Mouse (Mus musculus) lung, postnatal 4 days (tissue): ENCODE results near the gene Bcat2.

Experiments
- DNase-seq, 2 experiments: peaks; one replicate each; pipeline ENCODE4 v3.0.0; 2021

The Bcat2 gene

DNA sequence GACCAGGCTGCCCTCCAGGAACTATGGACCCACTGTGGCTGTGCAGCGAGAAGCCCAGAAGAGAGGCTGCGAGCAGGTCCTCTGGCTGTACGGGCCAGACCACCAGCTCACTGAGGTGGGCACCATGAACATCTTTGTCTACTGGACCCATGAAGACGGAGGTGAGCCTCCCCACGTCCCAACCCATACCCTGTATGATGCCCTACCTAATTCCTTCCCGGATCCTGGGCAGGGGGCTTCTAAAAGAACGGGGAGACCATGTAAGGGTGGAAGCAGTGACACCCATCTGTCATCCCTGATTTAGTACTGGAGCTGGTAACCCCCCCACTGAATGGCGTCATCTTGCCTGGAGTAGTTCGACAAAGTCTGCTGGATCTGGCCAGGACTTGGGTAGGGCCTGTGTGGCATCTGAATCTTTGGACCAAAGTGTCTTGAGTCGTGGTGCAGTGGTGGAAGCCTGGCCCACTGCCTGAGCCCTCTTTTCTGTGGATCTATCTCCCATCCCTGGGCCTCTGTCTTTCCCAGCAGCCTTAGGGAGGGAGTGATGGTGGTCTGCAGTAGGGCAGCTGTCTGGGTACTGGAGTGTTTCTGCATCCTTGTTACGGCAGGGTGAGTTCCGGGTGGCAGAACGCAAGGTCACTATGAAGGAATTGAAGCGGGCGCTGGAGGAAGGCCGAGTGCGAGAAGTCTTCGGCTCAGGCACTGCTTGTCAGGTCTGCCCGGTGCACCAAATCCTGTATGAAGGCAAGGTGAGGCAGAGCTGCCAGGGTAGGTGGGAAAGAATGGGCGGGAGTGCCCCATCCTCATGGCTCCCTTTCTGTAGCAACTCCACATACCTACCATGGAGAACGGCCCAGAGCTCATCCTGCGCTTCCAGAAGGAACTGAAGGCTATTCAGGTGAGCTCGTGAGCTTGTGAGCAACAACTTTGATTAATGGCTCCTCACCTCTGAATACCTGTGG is 18.0 kb downstream of the Bcat2 start:
- no peak for DNase-seq

GRCm38 (mm10) chr7:45589173-45589572 is 19.2 kb downstream of the Bcat2 start:
- DNase-seq, result peak; percentile 93 to 98

DNA sequence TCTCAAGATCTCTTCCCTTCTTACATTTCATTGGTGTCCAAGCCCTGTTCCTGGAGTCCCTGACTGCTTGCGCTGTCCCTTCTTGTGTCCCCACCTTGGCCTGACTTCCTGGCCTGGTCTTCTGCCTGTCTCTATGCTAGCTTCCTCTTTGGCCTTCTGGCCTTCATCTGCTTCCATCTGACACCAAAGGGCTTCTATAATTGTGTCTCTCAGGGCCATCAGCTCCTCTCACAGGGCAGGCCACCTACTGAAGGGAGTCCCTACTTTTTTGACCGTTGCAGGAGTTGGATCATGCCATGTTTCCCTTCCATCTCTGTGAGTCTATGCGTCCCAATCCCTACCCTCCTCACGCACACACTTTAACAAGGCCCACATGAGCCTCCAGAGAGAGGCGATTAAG is 19.9 kb downstream of the Bcat2 start:
- no peak for DNase-seq

- DNase-seq, result no peak
Observed at GRCm38 (mm10) chr7:45590874-45591273, 20.9 kb downstream of the Bcat2 start.

DNA sequence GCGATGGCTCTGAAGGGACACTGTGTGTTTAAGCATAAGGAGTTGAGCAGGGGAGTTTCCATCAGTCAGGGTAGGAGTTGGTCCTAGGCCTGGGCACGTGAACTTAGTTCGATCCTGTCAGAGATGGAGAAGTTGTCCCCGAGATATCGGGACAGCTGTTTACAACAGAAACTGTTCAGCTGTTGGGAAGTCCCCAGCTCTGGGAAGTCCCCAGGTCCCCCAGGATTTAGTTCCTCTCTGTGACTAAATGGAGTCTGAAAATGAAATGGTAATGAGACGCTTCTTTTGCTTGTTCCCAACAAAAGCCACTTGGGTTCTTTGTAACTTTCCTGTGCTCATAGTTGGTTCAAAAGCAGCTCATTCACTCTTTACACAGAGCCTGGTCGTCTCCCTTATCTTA is 21.9 kb downstream of the Bcat2 start:
- no peak for DNase-seq

DNA sequence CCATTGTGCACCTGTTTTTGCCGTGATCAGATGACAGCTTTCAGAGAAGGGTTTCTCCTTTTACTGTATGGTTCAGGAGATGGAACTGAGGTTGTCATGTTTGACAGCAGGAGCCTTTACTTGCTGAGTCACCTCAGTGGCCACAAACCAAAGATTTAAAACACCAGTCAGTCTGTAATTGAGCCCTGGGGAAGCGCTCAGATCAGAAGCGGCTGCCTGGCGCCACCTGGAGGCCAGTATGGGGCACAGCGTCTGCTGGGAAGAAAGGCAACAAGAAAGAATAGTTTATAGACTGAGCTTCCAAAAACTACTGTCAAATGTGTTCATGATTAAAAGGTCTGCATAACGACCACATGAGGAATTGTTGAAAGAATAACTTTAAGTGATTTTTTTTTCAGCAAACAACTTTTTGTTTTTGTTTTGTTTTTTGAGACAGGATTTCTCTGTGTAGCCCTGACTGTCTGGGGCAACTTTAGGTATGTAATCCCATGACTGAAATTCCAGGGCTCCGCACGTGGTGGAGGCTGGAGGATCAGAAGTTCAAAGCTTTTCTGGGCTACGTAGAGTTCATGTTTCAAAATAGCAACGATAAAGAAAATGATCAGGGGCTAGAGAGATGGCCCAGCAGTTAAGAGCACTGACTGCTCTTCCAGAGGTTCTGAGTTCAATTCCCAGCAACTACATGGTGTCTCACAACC is 23.3 kb downstream of the Bcat2 start:
- peak; percentile 67 to 79 for DNase-seq

- DNase-seq, result no peak
Observed at GRCm38 (mm10) chr7:45595176-45595575, 25.2 kb downstream of the Bcat2 start.

- no peak for DNase-seq
Observed at GRCm38 (mm10) chr7:45596107-45596506, 26.2 kb downstream of the Bcat2 start.

- DNase-seq, result no peak
Observed at GRCm38 (mm10) chr7:45597013-45597412, 27.1 kb downstream of the Bcat2 start.

- no peak for DNase-seq
Observed at GRCm38 (mm10) chr7:45597527-45597926, 27.6 kb downstream of the Bcat2 start.

GRCm38 (mm10) chr7:45598960-45599879 is 29.3 kb downstream of the Bcat2 start:
- DNase-seq, result no peak

GRCm38 (mm10) chr7:45605704-45606289 is 35.8 kb downstream of the Bcat2 start:
- DNase-seq, result no peak

GRCm38 (mm10) chr7:45609511-45609910 is 39.6 kb downstream of the Bcat2 start:
- no peak for DNase-seq

GRCm38 (mm10) chr7:45616277-45616676 is 46.3 kb downstream of the Bcat2 start:
- peak in 1 of 2 experiments; percentile 55 for DNase-seq

DNA sequence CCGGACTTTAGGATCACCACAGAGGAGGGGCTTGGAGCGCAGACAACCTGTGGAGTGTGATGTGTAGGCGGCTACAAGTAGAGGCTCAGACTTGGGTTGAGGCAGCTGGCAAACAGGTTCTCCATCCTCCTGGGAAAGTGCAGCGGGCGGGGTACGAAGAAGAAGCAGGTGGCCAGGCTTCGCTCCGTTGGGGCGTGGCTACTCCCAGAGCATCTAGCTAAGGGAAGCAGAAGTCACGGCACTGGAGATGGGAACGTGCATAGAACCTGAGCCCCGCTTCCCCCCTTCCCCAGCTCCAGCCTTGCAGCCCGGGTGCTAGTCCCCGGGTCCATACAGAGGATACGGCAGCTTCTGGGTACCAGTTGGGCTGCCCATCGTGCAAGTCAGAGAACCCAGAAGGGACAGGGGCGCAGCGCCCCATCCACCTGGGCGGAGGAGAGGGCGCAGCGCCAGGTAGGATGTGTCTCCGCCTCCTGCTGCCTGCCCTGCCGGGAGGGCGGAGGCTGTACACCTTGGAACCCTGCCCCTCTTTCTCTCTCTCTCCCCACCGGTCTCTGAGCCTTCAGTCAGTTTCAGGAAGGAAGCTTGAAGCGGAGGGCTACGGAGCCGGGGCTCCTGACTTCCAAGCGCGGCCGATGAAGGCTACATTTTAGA is 47.2 kb downstream of the Bcat2 start, which contains the start of gene Fut1:
Gene Fut1, plus strand, starts transcription at position 248 of the 654 bp plus-strand sequence.
- peak; percentile 16 to 40 for DNase-seq

- DNase-seq, result no peak
Observed at GRCm38 (mm10) chr7:45618316-45618715, 48.4 kb downstream of the Bcat2 start.

DNA sequence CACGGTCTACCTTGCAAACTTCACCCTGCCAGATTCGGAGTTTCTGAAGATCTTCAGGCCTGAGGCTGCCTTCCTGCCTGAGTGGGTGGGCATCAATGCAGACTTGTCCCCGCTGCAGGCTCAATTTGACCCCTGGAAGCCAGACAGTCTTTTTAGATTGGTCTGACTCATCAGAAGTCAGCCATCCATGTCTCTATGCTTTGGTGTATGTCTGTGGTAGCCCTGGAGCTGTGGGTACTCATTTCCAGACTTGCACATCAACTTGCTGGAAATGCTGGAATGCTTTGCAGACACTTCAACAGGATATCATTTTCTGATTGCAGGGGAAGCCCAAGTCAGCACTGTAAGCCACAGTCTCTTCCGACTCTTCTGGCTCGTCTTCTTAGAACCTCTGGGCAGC is 49.6 kb downstream of the Bcat2 start:
- DNase-seq, result no peak

DNA sequence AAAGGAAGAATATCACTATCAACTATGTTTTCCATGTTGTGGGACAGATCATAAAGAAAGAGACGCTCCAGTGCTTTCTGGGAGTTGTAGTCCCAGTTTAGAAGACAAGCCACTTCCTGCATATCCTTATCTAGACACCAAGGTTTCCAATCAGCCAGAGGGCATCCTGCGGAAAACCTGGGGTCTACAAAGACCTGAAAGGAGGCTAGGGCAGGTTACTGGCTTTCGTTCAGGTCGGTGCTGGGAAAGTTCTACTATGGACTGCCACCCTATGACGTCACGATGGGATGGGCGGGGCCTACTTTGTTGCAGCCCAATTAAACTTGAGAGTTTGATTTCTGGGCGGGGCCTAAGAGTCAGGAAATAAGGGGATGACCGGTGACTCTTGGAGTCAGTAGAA is 51.5 kb downstream of the Bcat2 start, which contains the start of gene Izumo1:
Gene Izumo1, plus strand, starts transcription at position 369 of the 400 bp plus-strand sequence.
- DNase-seq, result peak; percentile 64 to 71

- DNase-seq, result no peak
Observed at GRCm38 (mm10) chr7:45623507-45623906, 53.6 kb downstream of the Bcat2 start.

GRCm38 (mm10) chr7:45624718-45625117 is 54.8 kb downstream of the Bcat2 start:
- no peak for DNase-seq

DNA sequence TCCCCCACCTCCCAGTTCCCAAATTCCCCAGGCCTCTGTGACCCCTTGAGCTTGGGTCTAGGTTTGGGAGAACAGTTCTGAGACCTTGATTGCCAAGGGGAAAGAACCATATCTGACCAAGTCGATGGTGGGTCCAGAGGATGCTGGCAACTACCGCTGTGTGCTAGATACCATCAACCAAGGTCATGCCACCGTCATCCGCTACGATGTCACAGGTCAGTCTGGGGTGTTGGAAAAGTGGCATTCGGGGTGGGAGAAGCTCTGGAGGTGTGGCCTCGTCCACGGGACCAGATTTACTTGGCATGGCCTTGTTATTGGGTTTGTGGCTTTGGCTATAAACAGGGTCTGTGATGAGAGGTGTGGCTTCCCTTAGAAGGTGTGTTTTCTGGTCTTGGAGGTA is 55.5 kb downstream of the Bcat2 start:
- DNase-seq, result peak in 1 of 2 experiments; percentile 18
